In genomic region chr4:155359560-155360464, GRCm38 (mm10) we compare ENCODE assay signal across 12 mouse cellular contexts. TPM values are rescaled to one million over a fixed set of nuclear protein-coding genes. Genes with fewer than 3 reads are reported as not detected.
DNase-seq lines count a peak whose midpoint lies in the region; ATAC-seq lines count a peak whose summit lies in the region.
"Had no signal": no experiment of that assay in that cellular context is flagged by ENCODE, and none has a peak within 500 bp of the region (broad histone marks: within the 10 kb centered on the region; RNA-seq: fewer than 3 reads in every experiment).

No protein-coding gene starts in this region.

- no peaks in the 10 kb centered on the region for H3K9me3 ChIP-seq in forebrain, embryonic 10.5 days
- H3K9me3 ChIP-seq in forebrain, embryonic 16.5 days (ENCODE audit: control insufficient read depth, low read length) = no peaks in the 10 kb centered on the region
- H3K9me3 ChIP-seq in intestine, embryonic 14.5 days (ENCODE audit: control insufficient read depth, low read length) = no peaks in the 10 kb centered on the region
- H3K9me3 ChIP-seq: midbrain, embryonic 10.5 days; neural tube, embryonic 13.5 days had no signal

- ATAC-seq in forebrain, embryonic 16.5 days = no peak
- no peak for ATAC-seq in intestine, embryonic 14.5 days (replicated peaks; ENCODE audit: low FRiP score, low TSS enrichment, low read depth)

- peak overlapping the region; percentile 56; the same call in 1 of the 2 replicates for H3K4me3 ChIP-seq in forebrain, embryonic 10.5 days
- no peak overlapping the region for H3K4me3 ChIP-seq in forebrain, embryonic 16.5 days (replicated peaks; ENCODE audit: low read length)
- H3K4me3 ChIP-seq in intestine, embryonic 14.5 days (ENCODE audit: low read depth, low read length) = no peak overlapping the region

- intact Hi-C loops in left cerebral cortex, postnatal 25 days (cut with DNase I) = no loop called here

- DNase-seq in forebrain, embryonic 10.5 days (ENCODE audit: extremely low spot score, low spot score) = no peak
- DNase-seq in intestine, embryonic 14.5 days (ENCODE audit: low spot score) = no peak
- DNase-seq in kidney, postnatal 14 days = peak; percentile 66
- DNase-seq in lung, postnatal 4 days = peak; percentile 42 to 53
- DNase-seq in heart, adult 9 months (ENCODE audit: low spot score in 2 of 2) = no peak
- DNase-seq in natural killer cell, adult 2 months (ENCODE audit: low spot score in 2 of 2) = no peak
- DNase-seq in left cerebral cortex, postnatal 25 days (ENCODE audit: low spot score in 2 of 2) = no peak
- DNase-seq: heart, postnatal 36 days; right cerebral cortex, postnatal 25 days had no signal

- 0 out of 2 replicates have a peak, but pooled peaks cover 4% of the 10 kb centered on the region for H3K36me3 ChIP-seq in forebrain, embryonic 10.5 days (replicated peaks)
- H3K36me3 ChIP-seq in forebrain, embryonic 16.5 days (ENCODE audit: control insufficient read depth, insufficient read depth) = no peaks in the 10 kb centered on the region
- H3K36me3 ChIP-seq in intestine, embryonic 14.5 days (ENCODE audit: control insufficient read depth, insufficient read depth, low read length) = no peaks in the 10 kb centered on the region
- H3K36me3 ChIP-seq: midbrain, embryonic 10.5 days; neural tube, embryonic 13.5 days had no signal

- H3K4me2 ChIP-seq in forebrain, embryonic 16.5 days (ENCODE audit: low read length) = no peak overlapping the region
- H3K4me2 ChIP-seq in intestine, embryonic 14.5 days (ENCODE audit: low read length) = peak overlapping the region; percentile 53; the same call in 1 of the 2 replicates

- no peak overlapping the region for H3K9ac ChIP-seq in forebrain, embryonic 16.5 days (replicated peaks; ENCODE audit: low read depth, low read length)
- H3K9ac ChIP-seq in intestine, embryonic 14.5 days (ENCODE audit: low read length) = no peak overlapping the region
- H3K9ac ChIP-seq: neural tube, embryonic 13.5 days had no signal

- peaks cover 65% of the 10 kb centered on the region for H3K27me3 ChIP-seq in forebrain, embryonic 10.5 days (ENCODE audit: poor library complexity, severe bottlenecking)
- peaks cover 42% of the 10 kb centered on the region for H3K27me3 ChIP-seq in forebrain, embryonic 16.5 days (replicated peaks; ENCODE audit: control insufficient read depth, insufficient read depth, low read length)
- H3K27me3 ChIP-seq in intestine, embryonic 14.5 days (replicated peaks; ENCODE audit: control insufficient read depth, insufficient read depth, low read length) = peaks cover 50% of the 10 kb centered on the region

- 46% methylated on average over 12 of the region's 12 CpGs for WGBS in forebrain, embryonic 10.5 days
- WGBS in forebrain, embryonic 16.5 days = 46% methylated on average over 12 of the region's 12 CpGs
- WGBS in intestine, embryonic 14.5 days = 42% methylated on average over 12 of the region's 12 CpGs

- peaks cover 35% of the 10 kb centered on the region for H3K4me1 ChIP-seq in forebrain, embryonic 10.5 days
- peaks cover 12% of the 10 kb centered on the region for H3K4me1 ChIP-seq in forebrain, embryonic 16.5 days (replicated peaks; ENCODE audit: control insufficient read depth, insufficient read depth, low read length)
- no peaks in the 10 kb centered on the region for H3K4me1 ChIP-seq in intestine, embryonic 14.5 days (replicated peaks; ENCODE audit: control insufficient read depth, insufficient read depth, low read length)

- H3K27ac ChIP-seq in forebrain, embryonic 10.5 days = no peak overlapping the region
- no peak overlapping the region for H3K27ac ChIP-seq in forebrain, embryonic 16.5 days (ENCODE audit: low read length)
- H3K27ac ChIP-seq in intestine, embryonic 14.5 days (ENCODE audit: low read depth) = no peak overlapping the region
- H3K27ac ChIP-seq: midbrain, embryonic 10.5 days; neural tube, embryonic 13.5 days had no signal

RNA-seq across cellular contexts. Expression of gene Prkcz, which starts 1.3 kb away (rescaled TPM):
- polyA plus RNA-seq in forebrain, embryonic 10.5 days (2016; fragmentation: Nextera tagmentation; extraction: Ambion mirVana) = 15.5 and 16.8 TPM in 2 replicates
- 68.9 and 86.5 TPM in 2 replicates for polyA plus RNA-seq in forebrain, embryonic 16.5 days (2015; fragmentation: Nextera tagmentation; extraction: Ambion mirVana)
- 21.9 and 24.1 TPM in 2 replicates for polyA plus RNA-seq in intestine, embryonic 14.5 days (2014; fragmentation: Nextera tagmentation; extraction: Ambion mirVana)
- 100 to 1,000 TPM; 218 to 220 TPM for total RNA-seq in left cerebral cortex, postnatal 25 days (2021)

RNA-seq across cellular contexts. Expression of gene Gabrd, which starts 38.1 kb away (rescaled TPM):
- polyA plus RNA-seq in forebrain, embryonic 10.5 days (2016; fragmentation: Nextera tagmentation; extraction: Ambion mirVana) = not detected in 2 replicates
- 2.2 and 3.2 TPM in 2 replicates for polyA plus RNA-seq in forebrain, embryonic 16.5 days (2015; fragmentation: Nextera tagmentation; extraction: Ambion mirVana)
- 0.18 TPM in 1 of 2 replicates, not detected in the other for polyA plus RNA-seq in intestine, embryonic 14.5 days (2014; fragmentation: Nextera tagmentation; extraction: Ambion mirVana)
- 10 to 100 TPM; 73.4 to 78.2 TPM for total RNA-seq in left cerebral cortex, postnatal 25 days (2021)
- total RNA-seq: heart, postnatal 36 days had no signal
- polyA plus RNA-seq: midbrain, embryonic 10.5 days had no signal

RNA-seq across cellular contexts. Expression of gene Cfap74, which starts 49.2 kb away (rescaled TPM):
- 10.7 and 10.8 TPM in 2 replicates for polyA plus RNA-seq in forebrain, embryonic 10.5 days (2016; fragmentation: Nextera tagmentation; extraction: Ambion mirVana)
- polyA plus RNA-seq in forebrain, embryonic 16.5 days (2015; fragmentation: Nextera tagmentation; extraction: Ambion mirVana) = 4.2 and 4.9 TPM in 2 replicates
- polyA plus RNA-seq in intestine, embryonic 14.5 days (2014; fragmentation: Nextera tagmentation; extraction: Ambion mirVana) = 1.8 and 3.0 TPM in 2 replicates
- total RNA-seq in left cerebral cortex, postnatal 25 days (2021) = 10 to 100 TPM; 12.7 to 13.7 TPM

Comparison
In these comparisons a context has a peak if more than half of its experiments do, and no peak if none do; other contexts are left out.
1. DNase-seq: peak in kidney, postnatal 14 days (single experiment) and lung, postnatal 4 days (2 of 2); none in forebrain, embryonic 10.5 days (single experiment), intestine, embryonic 14.5 days (single experiment), heart, adult 9 months (0 of 2), natural killer cell, adult 2 months (0 of 2) and left cerebral cortex, postnatal 25 days (0 of 2).